Mouse (Mus musculus) stomach, embryonic 15.5 days (tissue): ENCODE results near the gene Rpap3. TPM values are rescaled to one million over a fixed set of nuclear protein-coding genes. Genes with fewer than 3 reads are reported as not detected.

ENCODE experiments used
- ATAC-seq: fragments of 200-750 bp; cut with Nextera tagmentation; 2 replicates; pipeline ENCODE4 v1.8.0; 2017; ENCODE audit warnings: low read depth, moderate number of reproducible peaks, moderate TSS enrichment; ENCODE audit not compliant: insufficient read depth, low FRiP score
- H3K27ac ChIP-seq: fragments of 300-500 bp; sonication (generic); 2 replicates; pipeline ENCODE4 v1.5.1; 2015; ENCODE audit warnings: mild to moderate bottlenecking, inconsistent platforms
- H3K27me3 ChIP-seq: fragments of 300-500 bp; sonication (generic); replicated peaks from 2 replicates; pipeline ENCODE4 v1.6.1; 2015; ENCODE audit warnings: inconsistent platforms
- H3K36me3 ChIP-seq: fragments of 300-500 bp; sonication (generic); 2 replicates; pipeline ENCODE4 v1.6.1; 2015; ENCODE audit warnings: inconsistent platforms
- H3K4me1 ChIP-seq: fragments of 300-500 bp; sonication (generic); 2 replicates; pipeline ENCODE4 v1.6.1; 2015; ENCODE audit warnings: inconsistent platforms
- H3K4me2 ChIP-seq: fragments of 300-500 bp; sonication (generic); 2 replicates; pipeline ENCODE4 v1.6.1; 2015; ENCODE audit warnings: mild to moderate bottlenecking, inconsistent platforms
- H3K4me3 ChIP-seq: fragments of 300-500 bp; sonication (generic); replicated peaks from 2 replicates; pipeline ENCODE4 v1.5.1; 2015; ENCODE audit warnings: inconsistent platforms
- H3K9ac ChIP-seq: fragments of 300-500 bp; sonication (generic); 2 replicates; pipeline ENCODE4 v1.6.1; 2015; ENCODE audit warnings: inconsistent platforms
- H3K9me3 ChIP-seq: fragments of 300-500 bp; sonication (generic); 2 replicates; pipeline ENCODE4 v1.6.1; 2016; ENCODE audit warnings: inconsistent platforms
- whole genome bisulfite sequencing: fragments of 180-500 bp; shearing (Covaris S2); methylation state at CpG from one replicate; pipeline ENCODE4 v1.1.7; 2015; 5-methylcytosine and 5-hydroxymethylcytosine counted together
- polyA plus RNA-seq: library from polyadenylated mRNA; unstranded; fragments of >200 nt; fragmentation: Nextera tagmentation; extraction: Ambion mirVana; gene quantifications from 2 replicates; pipeline ENCODE4 v1.2.1, GENCODE M21; 2015

Rpap3 gene
- polyA plus RNA-seq, 1 experiment from 2014 or later: 22.3 TPM

GRCm38 (mm10) chr15:97746278-97746677, 40.7 kb upstream of the Rpap3 start:
- 83% methylated on average over 10 of the region's 10 CpGs for WGBS
- H3K9ac ChIP-seq: no peak overlapping the region
- no peak overlapping the region for H3K27ac ChIP-seq
- no peak overlapping the region for H3K4me2 ChIP-seq
- ATAC-seq: no peak
- no peaks in the 10 kb centered on the region for H3K9me3 ChIP-seq
- H3K4me3 ChIP-seq: no peak overlapping the region
- H3K4me1 ChIP-seq: peaks cover 24% of the 10 kb centered on the region
- no peaks in the 10 kb centered on the region for H3K36me3 ChIP-seq
- H3K27me3 ChIP-seq: no peaks in the 10 kb centered on the region

- H3K4me1 ChIP-seq: 0 out of 2 replicates have a peak, but pooled peaks cover 15% of the 10 kb centered on the region
- no peak overlapping the region for H3K4me2 ChIP-seq
- no peak overlapping the region for H3K4me3 ChIP-seq
- WGBS: 52% methylated on average over 10 of the region's 10 CpGs
- ATAC-seq: no peak
- no peak overlapping the region for H3K27ac ChIP-seq
- H3K27me3 ChIP-seq: no peaks in the 10 kb centered on the region
- no peak overlapping the region for H3K9ac ChIP-seq
- H3K36me3 ChIP-seq: no peaks in the 10 kb centered on the region
- no peaks in the 10 kb centered on the region for H3K9me3 ChIP-seq
Measured at GRCm38 (mm10) chr15:97745331-97745730, 39.7 kb upstream of the Rpap3 start.

GRCm38 (mm10) chr15:97744930-97745329, 39.3 kb upstream of the Rpap3 start:
- Histone ChIP-seq H3K4me2 (no peak overlapping the region), H3K27me3 (no peaks in the 10 kb centered on the region), H3K9ac (no peak overlapping the region), H3K36me3 (no peaks in the 10 kb centered on the region), H3K9me3 (no peaks in the 10 kb centered on the region), H3K4me1 (0 out of 2 replicates have a peak, but pooled peaks cover 11% of the 10 kb centered on the region), H3K4me3 (no peak overlapping the region), H3K27ac (no peak overlapping the region)
- 54% methylated on average over 10 of the region's 10 CpGs for WGBS
- 0 out of 2 replicates have a peak, but pooled peaks have one; percentile 19 for ATAC-seq

- Histone ChIP-seq H3K36me3 (no peaks in the 10 kb centered on the region), H3K4me1 (0 out of 2 replicates have a peak, but pooled peaks cover 10% of the 10 kb centered on the region), H3K9ac (no peak overlapping the region), H3K4me2 (no peak overlapping the region), H3K9me3 (no peaks in the 10 kb centered on the region), H3K27ac (no peak overlapping the region), H3K27me3 (no peaks in the 10 kb centered on the region), H3K4me3 (no peak overlapping the region)
- ATAC-seq: no peak
- 64% methylated on average over 12 of the region's 12 CpGs for WGBS
Measured at GRCm38 (mm10) chr15:97743961-97744525, 38.4 kb upstream of the Rpap3 start.

GRCm38 (mm10) chr15:97743210-97743609, 37.6 kb upstream of the Rpap3 start:
- no peaks in the 10 kb centered on the region for H3K9me3 ChIP-seq
- no peak overlapping the region for H3K4me2 ChIP-seq
- 80% methylated on average over 5 of the region's 5 CpGs for WGBS
- ATAC-seq: no peak
- H3K36me3 ChIP-seq: no peaks in the 10 kb centered on the region
- 0 out of 2 replicates have a peak, but pooled peaks cover 10% of the 10 kb centered on the region for H3K4me1 ChIP-seq
- no peak overlapping the region for H3K9ac ChIP-seq
- H3K27ac ChIP-seq: no peak overlapping the region
- H3K27me3 ChIP-seq: no peaks in the 10 kb centered on the region
- H3K4me3 ChIP-seq: no peak overlapping the region

GRCm38 (mm10) chr15:97742600-97742999, 37.0 kb upstream of the Rpap3 start:
- WGBS: 72% methylated on average over 4 of the region's 4 CpGs

GRCm38 (mm10) chr15:97742074-97742473, 36.4 kb upstream of the Rpap3 start:
- H3K9me3 ChIP-seq: no peaks in the 10 kb centered on the region
- H3K4me3 ChIP-seq: no peak overlapping the region
- no peaks in the 10 kb centered on the region for H3K27me3 ChIP-seq
- H3K36me3 ChIP-seq: no peaks in the 10 kb centered on the region
- no peak overlapping the region for H3K4me2 ChIP-seq
- no peak overlapping the region for H3K9ac ChIP-seq
- 0 out of 2 replicates have a peak, but pooled peaks cover 10% of the 10 kb centered on the region for H3K4me1 ChIP-seq
- no peak overlapping the region for H3K27ac ChIP-seq
- WGBS: 65% methylated on average over 7 of the region's 7 CpGs
- no peak for ATAC-seq

More at GRCm38 (mm10) chr15:97742600-97742999, 37.0 kb upstream of the Rpap3 start:
- no peaks in the 10 kb centered on the region for H3K36me3 ChIP-seq
- H3K27me3 ChIP-seq: no peaks in the 10 kb centered on the region
- H3K4me3 ChIP-seq: no peak overlapping the region
- H3K4me2 ChIP-seq: no peak overlapping the region
- no peak for ATAC-seq
- H3K27ac ChIP-seq: no peak overlapping the region
- no peaks in the 10 kb centered on the region for H3K9me3 ChIP-seq
- H3K9ac ChIP-seq: no peak overlapping the region
- H3K4me1 ChIP-seq: 0 out of 2 replicates have a peak, but pooled peaks cover 10% of the 10 kb centered on the region

- no peak for ATAC-seq
- Histone ChIP-seq H3K4me3 (no peak overlapping the region), H3K4me1 (0 out of 2 replicates have a peak, but pooled peaks cover 10% of the 10 kb centered on the region), H3K9ac (no peak overlapping the region), H3K4me2 (no peak overlapping the region), H3K9me3 (no peaks in the 10 kb centered on the region), H3K36me3 (no peaks in the 10 kb centered on the region), H3K27me3 (no peaks in the 10 kb centered on the region), H3K27ac (no peak overlapping the region)
- WGBS: 74% methylated on average over 12 of the region's 12 CpGs
Measured at GRCm38 (mm10) chr15:97741662-97742061, 36.0 kb upstream of the Rpap3 start.

- Histone ChIP-seq H3K9me3 (no peaks in the 10 kb centered on the region), H3K27ac (no peak overlapping the region), H3K4me3 (no peak overlapping the region), H3K36me3 (no peaks in the 10 kb centered on the region), H3K4me2 (no peak overlapping the region), H3K9ac (no peak overlapping the region), H3K4me1 (0 out of 2 replicates have a peak, but pooled peaks cover 6% of the 10 kb centered on the region), H3K27me3 (no peaks in the 10 kb centered on the region)
- ATAC-seq: no peak
- WGBS: 73% methylated on average over 9 of the region's 9 CpGs
Measured at GRCm38 (mm10) chr15:97740283-97740732, 34.7 kb upstream of the Rpap3 start.

GRCm38 (mm10) chr15:97738923-97739322, 33.3 kb upstream of the Rpap3 start:
- Histone ChIP-seq H3K9ac (no peak overlapping the region), H3K4me1 (no peaks in the 10 kb centered on the region), H3K9me3 (no peaks in the 10 kb centered on the region), H3K27ac (no peak overlapping the region), H3K36me3 (no peaks in the 10 kb centered on the region), H3K27me3 (no peaks in the 10 kb centered on the region), H3K4me2 (no peak overlapping the region), H3K4me3 (no peak overlapping the region)
- 82% methylated on average over 7 of the region's 7 CpGs for WGBS
- no peak for ATAC-seq

- no peak for ATAC-seq
- no peaks in the 10 kb centered on the region for H3K9me3 ChIP-seq
- no peak overlapping the region for H3K4me3 ChIP-seq
- WGBS: 88% methylated on average over 11 of the region's 11 CpGs
- H3K4me1 ChIP-seq: no peaks in the 10 kb centered on the region
- H3K4me2 ChIP-seq: no peak overlapping the region
- H3K36me3 ChIP-seq: no peaks in the 10 kb centered on the region
- H3K27ac ChIP-seq: no peak overlapping the region
- no peak overlapping the region for H3K9ac ChIP-seq
- no peaks in the 10 kb centered on the region for H3K27me3 ChIP-seq
Measured at GRCm38 (mm10) chr15:97731988-97732387, 26.4 kb upstream of the Rpap3 start.

- Histone ChIP-seq H3K4me3 (no peak within 1 kb of the TSS), H3K27me3 (no peaks in the 10 kb centered on the region), H3K9ac (no peak within 1 kb of the TSS), H3K36me3 (no peaks in the 10 kb centered on the region), H3K9me3 (no peaks in the 10 kb centered on the region), H3K4me1 (no peaks in the 10 kb centered on the region), H3K27ac (no peak within 1 kb of the TSS), H3K4me2 (no peak within 1 kb of the TSS)
- no peak for ATAC-seq
- 86% methylated on average over 8 of the region's 8 CpGs for WGBS
Measured at GRCm38 (mm10) chr15:97731111-97731510, 25.5 kb upstream of the Rpap3 start, which contains the start of gene Endou. Gene Endou, minus strand, starts transcription at chr15:97731339.
